Mouse (Mus musculus) C2C12 (cell line): Measurements from ENCODE around the gene Snu13.

ENCODE experiments used
- CTCF ChIP-seq: IDR thresholded peaks from one replicate; pipeline ENCODE4 v1.5.1; 2011; ENCODE audit not compliant: control insufficient read depth, insufficient read depth, insufficient read length
- MAX ChIP-seq: IDR thresholded peaks from one replicate; pipeline ENCODE4 v1.6.1; 2011; ENCODE audit warnings: mild to moderate bottlenecking, control low read depth
- USF1 ChIP-seq: IDR thresholded peaks from one replicate; pipeline ENCODE4 v1.6.1; 2011; ENCODE audit warnings: low read depth, mild to moderate bottlenecking, control low read depth, moderate library complexity

GRCm38 (mm10) chr15:81990549-81990948 is 56.8 kb downstream of the Snu13 start:
- TF ChIP-seq CTCF, result no peak
- no peak for TF ChIP-seq MAX
- TF ChIP-seq USF1, result no peak
